Mouse (Mus musculus): Measurements from ENCODE around the gene Dnase2b.

DNA sequence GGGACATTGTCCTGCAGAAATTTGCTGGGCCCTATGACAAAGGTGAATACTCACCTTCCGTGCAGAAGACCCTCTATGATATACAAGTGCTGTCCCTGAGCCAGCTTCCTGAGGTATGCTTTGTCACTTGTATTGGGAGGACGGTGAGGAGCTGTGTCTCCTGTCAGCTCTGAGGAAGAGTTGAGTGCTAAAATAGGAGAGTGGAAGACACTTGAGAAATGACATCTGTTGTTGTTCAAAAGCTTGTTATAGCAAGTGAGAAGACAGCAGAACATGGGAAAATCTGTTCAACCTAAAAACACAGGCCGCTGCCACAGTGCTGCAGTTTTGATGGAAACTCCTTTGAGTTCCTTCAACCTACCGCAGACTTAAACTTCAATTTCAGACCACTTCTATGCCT is 10.4 kb upstream of the Dnase2b start:
- no peak for TF ChIP-seq CTCF (IDR thresholded peaks at IDR 0.05; ENCODE audit: low read depth)
- no peak for TF ChIP-seq EP300 (optimal IDR thresholded peaks at IDR 0.05)
